Mouse (Mus musculus) heart, adult 2 months (tissue): ENCODE measurements around the gene Gpt2. TPM values are rescaled to one million over a fixed set of nuclear protein-coding genes. Genes with fewer than 3 reads are reported as not detected.
A peak's percentile ranks its signal among the peaks of the same experiment; 100 is the strongest.

Source experiments
- DNase-seq, 2 experiments: peaks; one replicate each; pipeline ENCODE4 v3.0.0; 2021
- H3K27ac ChIP-seq: fragments of 200-600 bp; 2 replicates; pipeline ENCODE4 v1.8.1; 2022
- H3K27me3 ChIP-seq: fragments of 200-500 bp; 2 replicates; pipeline ENCODE4 v1.6.1; 2012; ENCODE audit warnings: mild to moderate bottlenecking, low read length, inconsistent platforms, mixed read lengths; ENCODE audit not compliant: control insufficient read depth, insufficient read depth
- H3K36me3 ChIP-seq: fragments of 200-500 bp; 2 replicates; pipeline ENCODE4 v1.6.1; 2012; ENCODE audit warnings: low read length, inconsistent platforms; ENCODE audit not compliant: control insufficient read depth, insufficient read depth
- H3K4me1 ChIP-seq: fragments of 200-500 bp; 2 replicates; pipeline ENCODE4 v1.6.1; 2011; ENCODE audit warnings: low read length; ENCODE audit not compliant: control insufficient read depth, insufficient read depth
- H3K4me3 ChIP-seq: fragments of 200-600 bp; 2 replicates; pipeline ENCODE4 v1.8.1; 2022
- H3K79me2 ChIP-seq: fragments of 200-500 bp; replicated peaks from 2 replicates; pipeline ENCODE4 v1.6.1; 2012; ENCODE audit warnings: mild to moderate bottlenecking, inconsistent platforms, low read length, moderate library complexity, mixed read lengths; ENCODE audit not compliant: control insufficient read depth, insufficient read depth
- H3K9ac ChIP-seq: fragments of 200-500 bp; 2 replicates; pipeline ENCODE4 v1.6.1; 2012; ENCODE audit warnings: low read depth, mild to moderate bottlenecking, control low read depth, inconsistent platforms, low read length, mixed read lengths
- CTCF ChIP-seq: fragments of 200-600 bp; IDR thresholded peaks from 2 replicates; pipeline ENCODE4 v1.8.1; 2022; ENCODE audit warnings: antibody characterized with exemption, mild to moderate bottlenecking, moderate library complexity
- EP300 ChIP-seq: fragments of 200-500 bp; IDR thresholded peaks from 2 replicates; pipeline ENCODE4 v1.6.1; 2011; ENCODE audit warnings: low read depth, low read length, control low read depth; ENCODE audit not compliant: insufficient read depth
- POLR2A ChIP-seq: fragments of 200-500 bp; IDR thresholded peaks from 2 replicates; pipeline ENCODE4 v1.6.1; 2011; ENCODE audit warnings: mild to moderate bottlenecking, low read depth, low read length, control low read depth; ENCODE audit not compliant: insufficient read depth
- WGBS: fragments of 180-500 bp; shearing (Covaris S2); methylation state at CpG from one replicate; pipeline ENCODE4 v1.1.7; 2018; 5-methylcytosine and 5-hydroxymethylcytosine counted together
- intact Hi-C: fragments of 180-260 bp; cut with DNase I; formaldehyde crosslinking; loops from one replicate; pipeline ENCODE4 v1.15.1; 2025
- polyA plus RNA-seq: library from polyadenylated mRNA; depleted of rRNA; stranded (reverse); fragments of >200 nt; gene quantifications from 2 replicates; pipeline ENCODE4 v1.2.3, GENCODE M21; 2012
- total RNA-seq, 2 experiments: library from RNA; stranded (reverse); gene quantifications; 2 replicates each; pipeline ENCODE4 v1.2.3; 2021

Gene Gpt2
- total and polyA plus RNA-seq, 3 experiments: 19.7 to 35.2 (median 32.4) TPM

- Histone ChIP-seq H3K79me2 (no peaks in the 10 kb centered on the region), H3K4me3 (no peak overlapping the region), H3K27me3 (no peaks in the 10 kb centered on the region), H3K4me1 (no peaks in the 10 kb centered on the region), H3K36me3 (no peaks in the 10 kb centered on the region), H3K27ac (no peak overlapping the region), H3K9ac (no peak overlapping the region)
- intact Hi-C loops: no loop called here
- TF ChIP-seq CTCF (peak; percentile 32), EP300 (no peak)
- no peak for DNase-seq
- WGBS: 78% methylated on average over 4 of the region's 4 CpGs
Observed at GRCm38 (mm10) chr8:85508661-85509060, 16.3 kb downstream of the Gpt2 start.

GRCm38 (mm10) chr8:85512234-85512633, 19.9 kb downstream of the Gpt2 start:
- H3K27ac ChIP-seq: no peak overlapping the region
- peaks cover 6% of the 10 kb centered on the region for H3K4me1 ChIP-seq
- TF ChIP-seq POLR2A (no peak), EP300 (no peak), CTCF (no peak)
- no peaks in the 10 kb centered on the region for H3K36me3 ChIP-seq
- intact Hi-C loops: no loop called here
- DNase-seq: no peak
- H3K27me3 ChIP-seq: no peaks in the 10 kb centered on the region
- 87% methylated on average over 8 of the region's 8 CpGs for WGBS
- no peak overlapping the region for H3K9ac ChIP-seq
- H3K79me2 ChIP-seq: no peaks in the 10 kb centered on the region
- no peak overlapping the region for H3K4me3 ChIP-seq

DNA sequence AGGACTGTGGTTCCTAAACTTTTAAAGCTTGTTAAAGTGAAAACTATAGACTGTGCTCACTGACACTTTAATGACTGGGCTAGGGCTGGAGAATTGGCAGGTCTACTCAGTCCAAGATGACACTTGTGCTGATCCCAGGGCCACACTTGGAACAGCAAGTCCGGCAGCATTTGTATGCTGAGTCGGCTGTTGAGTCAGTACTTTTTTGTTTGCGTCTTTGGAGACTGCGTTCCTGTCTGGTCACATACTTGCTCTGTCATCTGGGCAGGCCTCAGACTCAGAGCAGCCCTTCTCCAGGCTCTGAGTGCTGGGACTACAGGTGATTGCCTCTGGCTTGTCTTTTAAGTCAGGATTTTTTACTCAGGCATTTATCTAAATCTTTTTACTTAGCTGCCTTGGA, 20.9 kb downstream of the Gpt2 start:
- H3K4me3 ChIP-seq: no peak overlapping the region
- DNase-seq: no peak
- TF ChIP-seq POLR2A (no peak), EP300 (no peak), CTCF (no peak)
- H3K4me1 ChIP-seq: peaks cover 6% of the 10 kb centered on the region
- no peak overlapping the region for H3K27ac ChIP-seq
- WGBS: 76% methylated on average over 4 of the region's 4 CpGs
- intact Hi-C loops: no loop called here
- H3K27me3 ChIP-seq: no peaks in the 10 kb centered on the region
- H3K9ac ChIP-seq: no peak overlapping the region
- no peaks in the 10 kb centered on the region for H3K79me2 ChIP-seq
- no peaks in the 10 kb centered on the region for H3K36me3 ChIP-seq

DNA sequence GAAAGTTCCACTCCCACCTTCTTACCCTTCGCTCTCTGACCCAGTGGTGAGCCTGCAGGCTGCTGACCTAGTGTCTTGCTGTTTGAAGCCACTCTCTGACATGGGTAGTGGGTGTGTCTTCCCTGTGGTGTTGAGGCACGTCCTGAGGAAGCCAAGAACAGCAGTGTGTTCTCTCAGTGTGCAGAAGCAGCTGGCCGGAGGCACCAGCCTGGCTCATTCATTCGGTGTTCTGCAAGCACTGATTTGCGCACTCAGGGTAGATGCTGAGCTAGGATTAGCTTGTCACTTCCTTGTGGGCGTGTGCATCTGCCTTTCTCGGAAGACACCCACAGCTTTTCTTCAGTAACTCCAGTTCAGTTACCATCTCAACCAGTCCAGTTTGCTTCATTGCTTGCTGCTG, 23.0 kb downstream of the Gpt2 start:
- TF ChIP-seq CTCF: no peak
- TF ChIP-seq EP300: no peak
- DNase-seq: peak in 1 of 2 experiments; percentile 36
- Histone ChIP-seq H3K27ac (no peak overlapping the region), H3K79me2 (no peaks in the 10 kb centered on the region), H3K9ac (no peak overlapping the region), H3K27me3 (no peaks in the 10 kb centered on the region), H3K4me3 (no peak overlapping the region), H3K36me3 (no peaks in the 10 kb centered on the region), H3K4me1 (peaks cover 6% of the 10 kb centered on the region)
- WGBS: 36% methylated on average over 7 of the region's 7 CpGs
- intact Hi-C loops: no loop called here

DNA sequence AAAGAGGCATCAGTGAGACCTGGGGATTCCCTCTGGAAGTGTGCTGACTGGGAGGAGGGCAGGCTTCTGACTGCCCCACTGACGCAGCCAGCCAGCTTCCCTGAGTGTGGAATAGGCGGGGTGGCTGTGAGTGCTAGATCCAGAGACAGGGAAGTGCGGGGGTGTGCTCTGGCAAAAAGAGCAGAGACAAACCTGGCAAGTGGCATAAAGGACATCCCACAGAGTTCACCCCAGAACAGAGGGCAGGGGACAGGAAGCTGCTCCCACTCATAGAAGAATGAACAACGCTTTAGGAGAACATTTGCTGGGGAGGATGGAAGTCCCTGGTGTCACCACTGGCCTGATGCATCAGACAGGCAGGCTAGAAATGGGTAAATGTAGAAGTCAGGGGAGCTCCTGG, 25.0 kb downstream of the Gpt2 start:
- Histone ChIP-seq H3K79me2 (no peaks in the 10 kb centered on the region), H3K27me3 (no peaks in the 10 kb centered on the region), H3K36me3 (no peaks in the 10 kb centered on the region), H3K4me1 (peaks cover 9% of the 10 kb centered on the region), H3K9ac (no peak overlapping the region), H3K27ac (no peak overlapping the region), H3K4me3 (no peak overlapping the region)
- 34% methylated on average over 4 of the region's 4 CpGs for WGBS
- peak in 1 of 2 experiments; percentile 26 for DNase-seq
- intact Hi-C loops: no loop called here
- no peak for TF ChIP-seq CTCF
- TF ChIP-seq POLR2A: no peak
- TF ChIP-seq EP300: no peak

DNA sequence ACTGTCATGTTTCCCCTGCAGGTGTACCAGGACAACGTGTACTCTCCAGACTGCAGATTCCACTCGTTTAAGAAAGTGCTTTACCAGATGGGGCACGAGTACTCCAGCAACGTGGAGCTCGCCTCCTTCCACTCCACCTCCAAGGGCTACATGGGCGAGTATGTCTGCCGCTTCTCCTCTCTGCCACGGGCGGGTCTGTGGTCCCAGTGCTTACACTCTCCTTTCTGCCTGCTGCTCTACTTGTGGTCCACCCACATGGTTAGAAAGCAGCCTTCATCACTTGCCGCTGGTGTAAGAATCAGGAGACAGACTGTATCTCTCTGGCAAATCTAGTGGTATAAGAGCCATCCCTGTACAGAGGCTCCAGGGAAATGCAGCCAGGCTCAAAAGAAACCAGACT, 25.6 kb downstream of the Gpt2 start:
- intact Hi-C loops: no loop called here
- H3K4me3 ChIP-seq: no peak overlapping the region

More for the DNA sequence above, 25.6 kb downstream of the Gpt2 start:
- Histone ChIP-seq H3K9ac (no peak overlapping the region), H3K36me3 (no peaks in the 10 kb centered on the region), H3K27me3 (no peaks in the 10 kb centered on the region), H3K4me1 (peaks cover 9% of the 10 kb centered on the region), H3K79me2 (no peaks in the 10 kb centered on the region), H3K27ac (no peak overlapping the region)
- TF ChIP-seq CTCF (no peak), EP300 (no peak), POLR2A (no peak)
- DNase-seq: no peak
- 79% methylated on average over 10 of the region's 10 CpGs for WGBS
